Mouse (Mus musculus) limb, embryonic 15.5 days (tissue): ENCODE data around the gene Slc38a10. TPM values are rescaled to one million over a fixed set of nuclear protein-coding genes. Genes with fewer than 3 reads are reported as not detected.

Experiments used
- ATAC-seq: fragments of 200-750 bp; cut with Nextera tagmentation; 2 replicates; pipeline ENCODE4 v1.8.0; 2017; ENCODE audit warnings: low read depth, moderate TSS enrichment; ENCODE audit not compliant: insufficient number of reproducible peaks, low FRiP score, low TSS enrichment
- H3K27ac ChIP-seq: fragments of 300-500 bp; sonication (generic); 2 replicates; pipeline ENCODE4 v1.5.1; 2015; ENCODE audit warnings: moderate library complexity, mild to moderate bottlenecking, inconsistent platforms
- H3K27me3 ChIP-seq: fragments of 300-500 bp; sonication (generic); 2 replicates; pipeline ENCODE4 v1.6.1; 2015; ENCODE audit warnings: inconsistent platforms
- H3K36me3 ChIP-seq: fragments of 300-500 bp; sonication (generic); 2 replicates; pipeline ENCODE4 v1.6.1; 2015; ENCODE audit warnings: inconsistent platforms
- H3K4me1 ChIP-seq: fragments of 300-500 bp; sonication (generic); 2 replicates; pipeline ENCODE4 v1.6.1; 2015; ENCODE audit warnings: inconsistent platforms
- H3K4me2 ChIP-seq: fragments of 300-500 bp; sonication (generic); 2 replicates; pipeline ENCODE4 v1.6.1; 2015; ENCODE audit warnings: mild to moderate bottlenecking, inconsistent platforms
- H3K4me3 ChIP-seq: fragments of 300-500 bp; sonication (generic); 2 replicates; pipeline ENCODE4 v1.5.1; 2015; ENCODE audit warnings: mild to moderate bottlenecking, inconsistent platforms
- H3K9ac ChIP-seq: fragments of 300-500 bp; sonication (generic); 2 replicates; pipeline ENCODE4 v1.6.1; 2015; ENCODE audit warnings: inconsistent platforms
- H3K9me3 ChIP-seq: fragments of 300-500 bp; sonication (generic); 2 replicates; pipeline ENCODE4 v1.6.1; 2016; ENCODE audit warnings: inconsistent platforms
- WGBS: fragments of 180-500 bp; shearing (Covaris S2); methylation state at CpG from one replicate; pipeline ENCODE4 v1.1.7; 2015; 5-methylcytosine and 5-hydroxymethylcytosine counted together
- polyA plus RNA-seq: library from polyadenylated mRNA; unstranded; fragments of >200 nt; fragmentation: Nextera tagmentation; extraction: Ambion mirVana; gene quantifications from 2 replicates; pipeline ENCODE4 v1.2.1, GENCODE M21; 2015

The Slc38a10 gene
- polyA plus RNA-seq, 1 experiment from 2014 or later, result 101 TPM

DNA sequence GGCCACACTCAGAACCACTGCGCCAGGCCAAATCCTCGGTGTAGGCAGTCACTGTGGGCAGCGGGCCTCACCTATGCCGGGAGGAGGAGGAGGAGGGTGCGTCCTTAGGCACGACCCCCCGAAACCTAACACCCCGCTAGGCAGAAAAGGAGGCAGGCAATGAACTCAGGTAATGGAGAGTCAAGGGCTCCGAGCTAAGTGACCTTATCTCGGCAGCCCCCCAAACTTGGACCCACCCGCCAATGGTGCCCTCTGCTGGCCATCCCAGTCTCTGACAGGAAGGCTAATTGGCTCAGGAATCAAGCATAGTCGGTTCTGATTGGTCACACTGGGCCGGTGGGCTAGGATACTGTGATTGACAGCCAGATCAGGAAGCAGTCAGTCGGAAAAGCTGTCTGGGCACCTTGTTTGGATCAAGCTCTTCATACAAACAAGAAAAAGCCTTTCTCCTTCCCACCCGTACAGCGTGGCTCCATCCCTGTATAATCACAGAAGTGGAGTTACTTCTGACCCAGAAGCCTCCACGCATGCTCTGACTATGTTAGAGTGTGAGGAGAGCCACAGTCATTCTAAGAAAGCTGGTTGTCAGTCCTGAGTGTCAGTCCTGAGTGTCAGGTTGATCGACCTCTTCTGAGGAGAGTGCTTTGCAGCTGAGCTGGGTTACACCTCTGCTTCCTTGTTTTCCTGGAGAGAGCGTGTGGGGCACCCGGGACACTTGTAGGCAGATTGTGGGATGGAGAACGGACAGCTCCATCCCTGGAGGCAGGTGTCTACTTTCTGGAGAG lies 18.3 kb upstream of the Slc38a10 start:
- H3K9me3 ChIP-seq, result no peaks in the 10 kb centered on the region
- peaks cover 6% of the 10 kb centered on the region; the same call in 1 of the 2 replicates for H3K27me3 ChIP-seq
- no peak for ATAC-seq
- H3K27ac ChIP-seq, result no peak overlapping the region
- H3K4me3 ChIP-seq, result 0 out of 2 replicates have a peak overlapping the region, but pooled peaks have one; percentile 5
- H3K9ac ChIP-seq, result no peak overlapping the region; the same call in 1 of the 2 replicates
- peaks cover 31% of the 10 kb centered on the region for H3K4me1 ChIP-seq
- peak overlapping the region; percentile 34 for H3K4me2 ChIP-seq
- WGBS, result 25% methylated on average over 21 of the region's 21 CpGs
- H3K36me3 ChIP-seq, result no peaks in the 10 kb centered on the region

DNA sequence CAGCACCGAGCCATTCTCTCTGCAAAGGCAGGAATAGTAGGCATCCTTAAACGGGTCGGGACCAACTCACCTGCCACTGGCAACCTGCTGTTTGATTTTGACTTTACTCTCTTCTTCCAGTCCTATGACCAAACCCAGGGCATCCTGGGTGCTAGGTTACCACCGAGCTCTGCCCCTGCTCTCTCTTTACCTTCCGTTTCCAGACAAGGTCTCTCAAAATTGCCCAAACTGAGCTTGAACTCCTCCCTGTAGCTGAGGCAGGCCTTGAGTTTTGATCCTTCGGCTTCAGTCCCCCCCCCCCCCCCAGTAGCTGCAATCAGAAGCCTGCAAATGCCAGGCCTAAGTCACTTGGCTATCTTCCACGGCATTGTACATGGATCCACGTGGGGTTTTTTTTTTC lies 17.4 kb upstream of the Slc38a10 start:
- Histone ChIP-seq H3K36me3 (no peaks in the 10 kb centered on the region), H3K4me3 (no peak overlapping the region), H3K27ac (no peak overlapping the region), H3K9me3 (no peaks in the 10 kb centered on the region), H3K4me2 (no peak overlapping the region), H3K4me1 (peaks cover 36% of the 10 kb centered on the region), H3K9ac (no peak overlapping the region), H3K27me3 (peaks cover 6% of the 10 kb centered on the region; the same call in 1 of the 2 replicates)
- 57% methylated on average over 8 of the region's 8 CpGs for WGBS
- ATAC-seq, result no peak

DNA sequence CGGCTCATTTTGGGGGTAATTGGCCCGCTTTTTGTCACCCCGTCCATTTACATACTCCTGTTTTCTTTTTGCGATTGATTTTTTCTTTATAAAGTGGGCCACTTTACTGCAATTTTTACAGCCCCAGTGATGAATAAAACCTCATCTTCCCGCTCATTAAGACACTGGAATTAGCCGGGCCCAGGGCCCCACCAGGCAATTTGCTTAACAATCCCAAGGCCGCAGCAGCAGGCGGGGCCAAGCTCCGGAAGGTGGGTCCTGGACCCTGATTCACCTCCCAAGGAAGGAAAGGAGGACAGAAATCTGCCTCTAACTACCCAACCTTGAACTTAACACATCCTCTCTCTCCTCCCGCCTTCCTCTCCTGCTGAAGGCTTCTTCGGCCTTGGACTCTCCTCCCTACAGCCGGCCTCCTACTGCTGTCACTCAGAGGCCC lies 16.8 kb upstream of the Slc38a10 start:
- Histone ChIP-seq H3K4me1 (peaks cover 36% of the 10 kb centered on the region), H3K9ac (no peak overlapping the region), H3K36me3 (no peaks in the 10 kb centered on the region), H3K27me3 (peaks cover 6% of the 10 kb centered on the region; the same call in 1 of the 2 replicates), H3K27ac (no peak overlapping the region), H3K4me3 (no peak overlapping the region), H3K9me3 (no peaks in the 10 kb centered on the region), H3K4me2 (no peak overlapping the region)
- no peak for ATAC-seq
- WGBS, result 48% methylated on average over 12 of the region's 12 CpGs

DNA sequence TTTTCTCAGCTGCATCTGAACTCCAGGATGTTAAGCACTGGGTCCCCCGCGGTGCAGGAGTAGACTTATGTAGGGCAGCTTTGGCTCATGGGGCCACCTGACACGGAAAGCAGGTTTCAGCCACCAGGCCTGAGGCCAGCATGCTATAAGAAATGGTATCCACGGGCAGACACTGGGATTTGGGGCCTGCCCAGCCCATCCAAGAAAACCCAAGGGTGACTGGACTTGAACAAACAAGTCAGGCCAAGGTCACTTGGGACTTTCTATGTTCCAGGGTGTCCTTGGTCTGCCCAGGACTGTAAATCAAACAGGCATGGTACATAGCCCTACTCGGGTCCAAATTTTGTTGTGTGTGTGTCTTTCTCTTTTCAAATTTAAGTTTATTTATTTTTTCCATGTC lies 15.9 kb upstream of the Slc38a10 start:
- Histone ChIP-seq H3K4me3 (no peak overlapping the region), H3K27me3 (peaks cover 6% of the 10 kb centered on the region; the same call in 1 of the 2 replicates), H3K4me2 (no peak overlapping the region), H3K9me3 (no peaks in the 10 kb centered on the region), H3K4me1 (peaks cover 36% of the 10 kb centered on the region), H3K27ac (no peak overlapping the region), H3K9ac (no peak overlapping the region), H3K36me3 (no peaks in the 10 kb centered on the region)
- no peak for ATAC-seq
- WGBS, result 45% methylated on average over 5 of the region's 5 CpGs

DNA sequence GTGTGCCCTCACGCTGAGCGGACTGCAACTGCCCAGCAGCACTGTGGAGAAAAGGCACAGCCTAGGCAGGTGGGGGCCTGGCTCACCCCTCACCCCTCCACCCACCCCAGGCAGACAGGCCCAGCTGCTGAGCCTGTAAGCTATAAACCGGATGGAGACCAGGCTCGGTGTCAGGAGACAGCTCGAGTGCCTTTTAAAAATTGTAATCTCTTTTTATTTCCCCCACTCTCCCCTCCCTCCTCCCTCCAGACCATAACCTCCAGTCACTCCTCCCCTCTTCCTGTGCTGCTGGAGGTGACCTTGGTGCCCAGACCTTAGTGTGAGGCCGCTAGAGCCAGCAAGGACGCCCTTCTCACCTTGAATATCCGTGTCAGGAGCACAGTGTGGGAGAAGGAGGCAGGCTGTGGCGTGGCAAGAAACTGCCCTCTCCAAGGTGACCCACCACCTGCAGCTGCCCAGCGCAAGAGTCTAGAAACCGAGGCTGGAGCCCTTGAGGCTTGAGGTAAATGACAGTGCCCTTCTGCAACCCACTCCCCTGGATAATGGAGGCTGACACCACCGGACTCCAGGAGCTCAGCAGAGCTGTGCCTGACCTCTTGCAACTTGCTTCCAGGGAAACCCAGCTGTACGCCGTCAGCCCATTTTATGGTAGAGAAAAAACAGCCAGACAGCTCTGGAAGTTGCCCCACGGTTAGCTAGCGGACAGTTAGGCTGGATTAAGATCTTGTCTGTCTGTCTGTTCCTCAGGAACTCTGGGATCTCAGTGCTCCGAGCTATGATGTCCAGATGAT lies 13.5 kb upstream of the Slc38a10 start:
- no peak for ATAC-seq
- WGBS, result 27% methylated on average over 17 of the region's 17 CpGs
- Histone ChIP-seq H3K36me3 (no peaks in the 10 kb centered on the region), H3K4me2 (no peak overlapping the region), H3K4me3 (no peak overlapping the region), H3K4me1 (peaks cover 47% of the 10 kb centered on the region), H3K27ac (no peak overlapping the region), H3K9ac (no peak overlapping the region), H3K27me3 (peaks cover 6% of the 10 kb centered on the region; the same call in 1 of the 2 replicates), H3K9me3 (no peaks in the 10 kb centered on the region)

DNA sequence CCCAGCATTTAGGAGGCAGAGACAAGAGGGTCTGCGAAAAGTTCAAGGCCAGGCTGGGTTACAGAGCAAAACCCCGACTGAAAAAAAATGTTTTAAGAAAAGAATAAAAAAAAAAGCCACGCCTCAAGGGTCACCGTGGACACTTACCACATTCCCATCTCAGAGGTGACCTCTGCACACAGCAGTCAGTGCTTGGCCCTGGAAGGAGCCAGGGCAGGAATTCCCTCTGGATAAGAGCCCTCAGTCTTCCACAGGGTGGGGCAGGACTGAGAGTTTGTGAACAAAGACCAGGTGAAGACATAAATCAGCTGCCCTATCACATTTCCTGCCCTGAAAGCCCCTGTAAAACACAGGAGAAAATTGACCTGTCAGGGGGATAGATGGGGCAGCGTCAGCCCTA lies 12.9 kb upstream of the Slc38a10 start:
- Histone ChIP-seq H3K4me2 (no peak overlapping the region), H3K9ac (no peak overlapping the region), H3K9me3 (no peaks in the 10 kb centered on the region), H3K4me1 (peaks cover 43% of the 10 kb centered on the region), H3K27me3 (peaks cover 6% of the 10 kb centered on the region; the same call in 1 of the 2 replicates), H3K4me3 (no peak overlapping the region), H3K27ac (no peak overlapping the region), H3K36me3 (no peaks in the 10 kb centered on the region)
- WGBS, result 30% methylated on average over 5 of the region's 5 CpGs
- ATAC-seq, result no peak

DNA sequence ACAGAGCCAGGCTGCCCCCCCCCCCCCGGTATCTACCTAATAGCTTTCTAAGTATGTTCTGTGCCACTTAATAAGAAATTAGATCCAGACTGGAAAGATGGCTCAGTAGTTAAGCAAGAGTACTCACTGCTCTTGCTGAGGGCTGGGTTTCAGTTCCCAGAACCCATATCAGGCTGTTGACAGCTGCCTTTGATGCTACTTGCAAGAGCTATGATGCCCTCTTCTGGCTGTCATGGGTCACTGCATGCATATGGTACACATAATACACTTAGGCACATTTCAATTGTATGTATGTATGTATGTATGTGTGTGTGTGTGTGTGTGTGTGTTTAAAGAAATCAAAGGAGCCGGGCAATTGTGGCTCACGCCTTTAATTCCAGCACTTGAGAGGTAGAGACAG lies 12.1 kb upstream of the Slc38a10 start:
- H3K27me3 ChIP-seq, result peaks cover 6% of the 10 kb centered on the region; the same call in 1 of the 2 replicates
- WGBS, result 80% methylated on average over 3 of the region's 3 CpGs
- no peak overlapping the region for H3K9ac ChIP-seq
- no peaks in the 10 kb centered on the region for H3K36me3 ChIP-seq
- ATAC-seq, result no peak
- H3K4me1 ChIP-seq, result peaks cover 40% of the 10 kb centered on the region
- H3K9me3 ChIP-seq, result no peaks in the 10 kb centered on the region
- no peak overlapping the region for H3K4me2 ChIP-seq
- no peak overlapping the region for H3K27ac ChIP-seq
- no peak overlapping the region for H3K4me3 ChIP-seq

DNA sequence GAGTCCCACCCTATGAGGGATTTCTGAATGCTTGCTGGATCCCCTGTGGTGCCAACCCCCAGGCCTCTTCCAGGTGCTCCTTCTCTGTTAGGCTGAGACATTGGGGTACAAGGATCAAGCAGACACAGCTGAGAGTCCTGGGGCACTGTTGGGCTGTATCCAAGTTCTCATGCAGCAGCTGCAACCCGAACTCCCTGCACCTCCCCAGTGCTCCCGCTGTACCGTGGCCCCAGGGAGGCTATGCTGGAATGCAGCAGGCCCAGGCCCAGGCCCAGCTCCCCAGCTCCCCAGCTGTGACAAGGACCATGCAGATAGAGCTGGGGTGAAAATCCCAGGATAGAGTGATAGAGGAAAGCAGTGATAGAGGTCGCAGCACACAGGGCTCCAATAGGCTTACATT lies 10.1 kb upstream of the Slc38a10 start:
- Histone ChIP-seq H3K36me3 (no peaks in the 10 kb centered on the region), H3K4me3 (no peak overlapping the region), H3K27ac (no peak overlapping the region), H3K4me1 (peaks cover 32% of the 10 kb centered on the region), H3K9ac (no peak overlapping the region), H3K9me3 (no peaks in the 10 kb centered on the region), H3K27me3 (peaks cover 6% of the 10 kb centered on the region; the same call in 1 of the 2 replicates), H3K4me2 (no peak overlapping the region)
- 37% methylated on average over 4 of the region's 4 CpGs for WGBS
- ATAC-seq, result no peak

DNA sequence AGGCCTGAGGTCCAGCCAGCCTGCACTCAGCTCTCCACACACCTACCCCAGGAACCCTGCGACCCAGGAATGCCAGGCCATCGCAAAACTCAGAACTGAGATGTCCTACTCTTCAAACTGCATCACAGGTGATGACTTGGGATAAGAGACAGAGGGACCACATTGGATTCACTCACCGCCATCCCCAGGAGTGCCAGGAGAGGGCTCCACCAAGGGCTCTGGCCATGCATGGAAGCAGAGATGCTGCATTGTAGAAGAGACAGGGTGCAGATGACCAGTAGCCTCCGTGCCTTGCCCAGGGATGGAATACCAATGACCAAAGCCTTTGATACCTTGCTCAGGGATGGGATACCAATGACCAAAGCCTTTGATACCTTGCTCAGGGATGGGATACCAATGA lies 9.3 kb upstream of the Slc38a10 start:
- H3K9me3 ChIP-seq, result no peaks in the 10 kb centered on the region
- 73% methylated on average over 4 of the region's 4 CpGs for WGBS

DNA sequence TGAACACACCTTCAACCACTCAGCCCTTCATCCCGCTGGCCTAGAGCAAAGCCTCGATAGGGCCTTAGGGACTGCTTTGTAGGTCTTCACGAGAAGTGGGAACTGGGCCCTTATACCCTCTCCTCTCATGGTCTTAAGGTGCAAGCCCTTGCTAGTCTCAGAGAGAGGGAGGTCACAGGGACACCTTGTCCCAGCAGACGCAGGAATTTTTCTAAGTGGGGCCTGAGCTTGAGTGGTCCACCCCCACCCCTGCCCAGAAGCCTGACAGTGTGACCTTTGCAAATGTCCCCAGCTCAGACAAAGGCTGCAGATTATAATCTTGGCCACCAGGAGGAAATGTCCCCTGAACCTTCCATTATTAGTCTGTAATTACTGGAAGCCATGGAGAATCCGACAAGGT lies 8.5 kb upstream of the Slc38a10 start:
- ATAC-seq, result no peak
- WGBS, result 55% methylated on average over 5 of the region's 5 CpGs
- no peaks in the 10 kb centered on the region for H3K9me3 ChIP-seq

More for the DNA sequence above, 9.3 kb upstream of the Slc38a10 start:
- Histone ChIP-seq H3K4me2 (no peak overlapping the region), H3K4me3 (no peak overlapping the region), H3K27me3 (no peaks in the 10 kb centered on the region), H3K27ac (no peak overlapping the region; the same call in 1 of the 2 replicates), H3K4me1 (peaks cover 32% of the 10 kb centered on the region), H3K9ac (no peak overlapping the region), H3K36me3 (no peaks in the 10 kb centered on the region)
- ATAC-seq, result no peak

DNA sequence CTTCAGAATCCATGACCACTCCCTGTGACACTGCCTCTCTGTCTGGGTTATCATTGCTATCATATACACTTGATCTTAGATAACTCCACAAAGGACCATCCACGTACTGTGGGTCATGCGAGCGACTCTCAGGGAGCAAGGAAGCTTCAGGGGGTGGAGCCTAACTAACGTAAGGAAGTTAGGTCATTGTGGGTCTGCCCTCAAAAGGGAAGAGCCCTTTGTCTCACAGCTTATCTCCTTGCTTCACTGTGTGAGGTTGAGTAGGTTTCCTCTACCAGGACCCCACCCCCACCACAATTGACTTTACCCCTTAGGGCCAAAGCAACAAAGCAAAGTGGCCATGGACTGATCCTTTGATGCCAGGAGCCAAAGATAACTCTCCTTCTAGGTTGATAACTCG lies 7.7 kb upstream of the Slc38a10 start:
- Histone ChIP-seq H3K4me3 (no peak overlapping the region), H3K4me1 (peaks cover 21% of the 10 kb centered on the region; the same call in 1 of the 2 replicates), H3K27me3 (no peaks in the 10 kb centered on the region), H3K27ac (no peak overlapping the region), H3K9ac (no peak overlapping the region), H3K9me3 (no peaks in the 10 kb centered on the region), H3K4me2 (no peak overlapping the region), H3K36me3 (no peaks in the 10 kb centered on the region)
- WGBS, result 69% methylated on average over 5 of the region's 5 CpGs
- ATAC-seq, result no peak

More for the DNA sequence above, 8.5 kb upstream of the Slc38a10 start:
- Histone ChIP-seq H3K9ac (no peak overlapping the region), H3K4me1 (peaks cover 28% of the 10 kb centered on the region), H3K4me3 (no peak overlapping the region), H3K27me3 (no peaks in the 10 kb centered on the region), H3K4me2 (no peak overlapping the region), H3K36me3 (no peaks in the 10 kb centered on the region), H3K27ac (no peak overlapping the region)
